Mouse (Mus musculus) brain, embryonic 14.5 days (tissue): Measurements from ENCODE around the gene Ifi202b.
"Not testable (repeated sequence)": the region's sequence is repeated elsewhere in the genome, so short reads cannot be mapped to it uniquely, and the experiment has no call there.

Experiments used
- CTCF ChIP-seq: fragments of 200-500 bp; IDR thresholded peaks from 2 replicates; pipeline ENCODE4 v1.5.1; 2012; ENCODE audit warnings: inconsistent platforms, mild to moderate bottlenecking, moderate library complexity, borderline replicate concordance; ENCODE audit not compliant: insufficient read depth, insufficient read length; ENCODE audit errors: extremely low read depth
- POLR2A ChIP-seq: fragments of 200-500 bp; IDR thresholded peaks from 2 replicates; pipeline ENCODE4 v1.6.1; 2012; ENCODE audit warnings: mild to moderate bottlenecking, inconsistent platforms, borderline replicate concordance; ENCODE audit not compliant: poor library complexity, insufficient read depth, insufficient read length, severe bottlenecking; ENCODE audit errors: extremely low read depth

DNA sequence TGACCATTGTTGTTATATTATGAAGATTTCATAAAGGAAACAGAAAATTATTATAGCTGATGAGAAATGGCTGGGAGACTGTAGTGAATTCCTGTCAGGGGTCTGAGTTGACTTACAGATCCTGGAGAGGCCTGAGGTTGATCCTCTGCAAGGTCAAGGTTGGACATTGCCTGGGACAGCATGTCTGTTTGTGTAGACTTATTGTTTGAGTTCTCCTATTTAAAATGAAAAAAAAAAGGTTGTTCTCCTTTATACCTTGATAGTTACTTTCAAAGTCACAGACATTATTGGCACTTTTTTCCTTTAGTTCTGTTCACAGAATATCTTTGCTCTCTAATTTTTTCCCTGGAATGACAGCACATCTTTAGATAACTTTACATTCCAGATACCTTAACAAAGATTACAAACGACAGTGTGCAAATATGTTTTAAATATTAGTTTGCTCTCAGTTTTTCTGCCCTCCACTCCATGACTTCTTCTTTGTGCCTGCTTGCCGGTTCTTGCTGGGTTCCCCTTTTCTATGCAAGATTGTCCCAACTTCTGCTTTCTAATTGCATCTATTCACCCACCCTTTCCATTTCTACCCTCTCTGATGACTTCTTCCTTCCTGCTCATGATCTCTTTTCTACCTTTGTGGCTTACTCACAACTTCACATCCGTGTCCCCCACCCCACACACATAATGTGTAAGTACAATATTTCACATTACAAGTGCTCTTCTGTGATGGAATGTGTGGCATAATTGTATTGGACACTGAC is 22.0 kb upstream of the Ifi202b start:
- TF ChIP-seq CTCF, POLR2A: not testable (repeated sequence)
